Mouse (Mus musculus) CD4-positive naive resting alpha-beta T cell, adult 76 days (primary cell): ENCODE results near the gene Matn3. TPM values are rescaled to one million over a fixed set of nuclear protein-coding genes. Genes with fewer than 3 reads are reported as not detected.

Source experiments
- total RNA-seq: library from RNA; stranded (reverse); gene quantifications from one replicate; pipeline ENCODE4 v1.2.4, GENCODE M21; 2023

Gene Matn3
- total RNA-seq = not detected

GRCm38 (mm10) chr12:8947714-8948464 lies at the start of gene Matn3:
Gene Matn3, plus strand, starts transcription at chr12:8947929.

DNA sequence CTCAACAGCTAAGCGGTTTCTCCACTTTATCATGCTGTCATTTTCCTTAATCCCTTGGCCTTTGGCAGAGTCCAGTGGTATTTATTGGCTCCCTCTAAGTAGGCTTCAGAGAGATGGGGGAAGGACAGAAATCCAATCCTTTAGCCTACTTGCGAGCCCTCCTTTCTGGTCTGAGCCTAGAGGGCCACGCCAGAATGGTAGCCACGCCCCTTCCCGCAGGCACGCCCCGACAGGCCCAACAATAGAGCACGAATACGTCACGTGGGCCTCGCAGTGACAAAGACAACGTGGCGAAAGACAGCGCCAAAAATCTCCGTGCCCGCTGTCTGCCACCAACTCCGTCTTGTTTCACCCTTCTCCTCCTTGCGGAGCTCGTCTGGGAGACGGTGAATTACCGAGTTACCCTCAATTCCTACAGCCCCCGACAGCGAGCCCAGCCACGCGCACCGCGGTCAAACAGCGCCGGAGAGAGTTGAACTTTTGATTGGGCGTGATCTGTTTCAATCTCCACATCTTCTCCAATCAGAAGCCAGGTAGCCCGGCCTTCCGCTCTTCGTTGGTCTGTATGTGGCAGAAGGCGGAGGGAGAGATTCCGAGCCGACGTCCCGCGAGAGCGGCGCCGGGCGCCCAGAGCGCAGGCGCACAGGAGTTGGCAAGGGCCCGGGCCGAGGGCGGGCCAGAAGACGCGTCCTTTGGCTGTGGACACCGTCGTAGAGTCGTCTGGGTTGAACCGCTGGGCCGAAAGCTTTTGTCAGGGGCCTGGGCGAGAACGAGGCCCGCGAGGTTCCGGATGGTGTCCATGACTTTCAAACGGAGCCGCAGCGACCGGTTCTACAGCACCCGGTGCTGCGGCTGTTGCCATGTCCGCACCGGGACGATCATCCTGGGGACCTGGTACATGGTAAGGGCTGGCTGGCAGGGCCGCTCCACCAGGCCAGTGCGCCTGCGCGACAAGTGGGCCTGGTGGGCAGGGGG lies 26.0 kb upstream of the Matn3 start, which contains the start of gene Laptm4a:
Gene Laptm4a, plus strand, starts transcription at position 271 of the 975 bp plus-strand sequence.

DNA sequence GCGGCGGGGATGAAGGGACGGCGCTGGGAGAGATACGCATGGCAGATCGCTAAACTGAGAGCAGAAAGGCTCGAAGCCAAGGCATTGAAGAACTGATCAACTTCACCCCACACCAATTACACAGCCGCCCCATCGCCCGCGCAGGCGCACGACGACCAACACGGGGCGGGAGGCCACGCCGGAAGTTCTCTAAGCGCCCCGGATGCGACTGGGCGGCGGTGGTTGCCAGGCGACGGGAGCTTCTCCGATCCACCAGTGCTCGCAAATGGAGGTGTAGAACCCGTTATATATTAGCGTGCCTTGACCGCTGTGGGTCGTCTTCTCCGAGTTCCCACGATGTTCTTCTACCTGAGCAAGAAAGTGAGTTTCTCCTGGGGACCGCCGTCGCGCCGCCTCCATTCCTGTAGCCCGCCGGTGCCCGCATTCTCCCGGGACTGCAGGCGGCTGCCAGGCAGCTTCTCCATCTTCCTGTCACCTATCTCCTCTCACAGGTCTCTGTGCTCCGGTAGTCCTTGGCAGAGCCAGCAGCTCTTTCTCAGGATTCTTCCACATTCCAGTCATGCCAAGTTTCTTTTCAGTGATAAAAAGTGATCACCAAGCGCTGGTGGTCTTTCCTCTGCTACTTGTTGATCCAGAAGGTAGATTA lies 26.2 kb downstream of the Matn3 start, which contains the start of gene Wdr35:
Gene Wdr35, plus strand, starts transcription at position 73 of the 646 bp plus-strand sequence.

Other genes with a start within 250 kb of the Matn3 start
- gene Sdc1, start 176.6 kb upstream of the Matn3 start, total RNA-seq = 1.6 TPM
- 80.6 TPM for gene Laptm4a, start 26.3 kb upstream of the Matn3 start, total RNA-seq
- gene Wdr35, start 26.0 kb downstream of the Matn3 start, total RNA-seq = 0.85 TPM
- gene Ttc32, start 82.1 kb downstream of the Matn3 start, total RNA-seq = 10.3 TPM